Mouse (Mus musculus): ENCODE measurements around the gene Atg16l2.

Atg16l2 gene

GRCm38 (mm10) chr7:101321218-101321827 is 19.3 kb upstream of the Atg16l2 start:
- no peak for DNase-seq (ENCODE audit: low read depth, low spot score)

GRCm38 (mm10) chr7:101320399-101321217 is 18.6 kb upstream of the Atg16l2 start:
- DNase-seq (ENCODE audit: low read depth, low spot score), result no peak

- no peak for DNase-seq (ENCODE audit: low read depth, low spot score)
These were observed 17.7 kb upstream of the Atg16l2 start for GRCm38 (mm10) chr7:101319796-101320195.

GRCm38 (mm10) chr7:101318848-101319247 is 16.8 kb upstream of the Atg16l2 start:
- no peak for DNase-seq (ENCODE audit: low read depth, low spot score)

GRCm38 (mm10) chr7:101317014-101317413 is 15.0 kb upstream of the Atg16l2 start, which contains the start of gene Stard10:
Gene Stard10, plus strand, starts transcription at chr7:101317086.
- no peak for DNase-seq (ENCODE audit: low read depth, low spot score)

- DNase-seq (ENCODE audit: low read depth, low spot score), result no peak
These were observed 14.5 kb upstream of the Atg16l2 start for GRCm38 (mm10) chr7:101316591-101317001.

GRCm38 (mm10) chr7:101315699-101316098 is 13.6 kb upstream of the Atg16l2 start:
- DNase-seq (ENCODE audit: low read depth, low spot score), result no peak

GRCm38 (mm10) chr7:101314396-101314795 is 12.3 kb upstream of the Atg16l2 start:
- DNase-seq (ENCODE audit: low read depth, low spot score), result peak; percentile 91

- DNase-seq (ENCODE audit: low read depth, low spot score), result no peak
These were observed 11.0 kb upstream of the Atg16l2 start for GRCm38 (mm10) chr7:101313033-101313432.

GRCm38 (mm10) chr7:101311061-101311460 is 9.0 kb upstream of the Atg16l2 start:
- DNase-seq (ENCODE audit: low read depth, low spot score), result no peak

- DNase-seq (ENCODE audit: low read depth, low spot score), result peak; percentile 98
These were observed 8.4 kb upstream of the Atg16l2 start for GRCm38 (mm10) chr7:101310327-101311028.

GRCm38 (mm10) chr7:101309985-101310326 is 7.9 kb upstream of the Atg16l2 start:
- DNase-seq (ENCODE audit: low read depth, low spot score), result no peak

GRCm38 (mm10) chr7:101306841-101307240 is 4.8 kb upstream of the Atg16l2 start:
- DNase-seq (ENCODE audit: low read depth, low spot score), result no peak

GRCm38 (mm10) chr7:101302691-101303090 is 640 bp upstream of the Atg16l2 start:
- no peak for DNase-seq (ENCODE audit: low read depth, low spot score)

- DNase-seq (ENCODE audit: low read depth, low spot score), result no peak
These were observed 630 bp downstream of the Atg16l2 start for GRCm38 (mm10) chr7:101301361-101301880.

GRCm38 (mm10) chr7:101298375-101298774 is 3.7 kb downstream of the Atg16l2 start:
- no peak for DNase-seq (ENCODE audit: low read depth, low spot score)

- DNase-seq (ENCODE audit: low read depth, low spot score), result no peak
These were observed 5.0 kb downstream of the Atg16l2 start for GRCm38 (mm10) chr7:101297023-101297405.

- DNase-seq (ENCODE audit: low read depth, low spot score), result peak; percentile 87
These were observed 5.6 kb downstream of the Atg16l2 start for GRCm38 (mm10) chr7:101296252-101297022.

- no peak for DNase-seq (ENCODE audit: low read depth, low spot score)
These were observed 6.6 kb downstream of the Atg16l2 start for GRCm38 (mm10) chr7:101295438-101295837.

- no peak for DNase-seq (ENCODE audit: low read depth, low spot score)
These were observed 8.4 kb downstream of the Atg16l2 start for GRCm38 (mm10) chr7:101293611-101294010.

GRCm38 (mm10) chr7:101293138-101293537 is 8.9 kb downstream of the Atg16l2 start:
- DNase-seq (ENCODE audit: low read depth, low spot score), result no peak

Data from telencephalon, adult 2 months (tissue).